Mouse (Mus musculus) kidney, postnatal 14 days (tissue): Measurements from ENCODE around the gene Fam83g.
"Not testable (repeated sequence)": the region's sequence is repeated elsewhere in the genome, so short reads cannot be mapped to it uniquely, and the experiment has no call there.

ENCODE experiments used
- DNase-seq: peaks from one replicate; pipeline ENCODE4 v3.0.0; 2022; ENCODE audit warnings: mixed read lengths

The Fam83g gene

GRCm38 (mm10) chr11:61683907-61684731 is at the start of gene Fam83g:
Fam83g (plus strand) TSS chr11:61684091.
- peak; percentile 88 for DNase-seq

- peak; percentile 43 for DNase-seq
These were observed 47.6 kb upstream of the Fam83g start for GRCm38 (mm10) chr11:61636309-61636708.

- DNase-seq, result no peak
These were observed 46.5 kb upstream of the Fam83g start for GRCm38 (mm10) chr11:61637413-61637812.

GRCm38 (mm10) chr11:61637856-61638255 is 46.0 kb upstream of the Fam83g start:
- DNase-seq, result no peak

- DNase-seq, result no peak
These were observed 44.9 kb upstream of the Fam83g start for GRCm38 (mm10) chr11:61638764-61639536.

GRCm38 (mm10) chr11:61639601-61640177 is 44.2 kb upstream of the Fam83g start:
- DNase-seq, result no peak

- DNase-seq, result not testable (repeated sequence)
These were observed 43.3 kb upstream of the Fam83g start for GRCm38 (mm10) chr11:61640585-61640984.

GRCm38 (mm10) chr11:61642106-61642505 is 41.8 kb upstream of the Fam83g start:
- DNase-seq, result no peak

- peak; percentile 29 for DNase-seq
These were observed 40.5 kb upstream of the Fam83g start for GRCm38 (mm10) chr11:61643184-61643961.

GRCm38 (mm10) chr11:61644576-61645326 is 39.1 kb upstream of the Fam83g start:
- DNase-seq, result no peak

- no peak for DNase-seq
These were observed 38.5 kb upstream of the Fam83g start for GRCm38 (mm10) chr11:61645357-61645857.

GRCm38 (mm10) chr11:61646499-61647039 is 37.3 kb upstream of the Fam83g start:
- no peak for DNase-seq

GRCm38 (mm10) chr11:61647110-61647910 is 36.6 kb upstream of the Fam83g start:
- DNase-seq, result no peak

GRCm38 (mm10) chr11:61647956-61648748 is 35.7 kb upstream of the Fam83g start:
- peak; percentile 58 for DNase-seq

GRCm38 (mm10) chr11:61648749-61649115 is 35.2 kb upstream of the Fam83g start:
- no peak for DNase-seq

- DNase-seq, result no peak
These were observed 34.7 kb upstream of the Fam83g start for GRCm38 (mm10) chr11:61649163-61649580.

- no peak for DNase-seq
These were observed 34.3 kb upstream of the Fam83g start for GRCm38 (mm10) chr11:61649626-61650025.

- DNase-seq, result no peak
These were observed 33.2 kb upstream of the Fam83g start for GRCm38 (mm10) chr11:61650470-61651265.

GRCm38 (mm10) chr11:61652216-61652615 is 31.7 kb upstream of the Fam83g start:
- DNase-seq, result no peak
